Mouse (Mus musculus): ENCODE measurements around the gene Vps33a. TPM values are rescaled to one million over a fixed set of nuclear protein-coding genes. Genes with fewer than 3 reads are reported as not detected.
A peak's percentile ranks its signal among the peaks of the same experiment; 100 is the strongest.

Gene Vps33a
- polyA plus RNA-seq, 1 experiment from 2014 or later, result 28.4 TPM

DNA sequence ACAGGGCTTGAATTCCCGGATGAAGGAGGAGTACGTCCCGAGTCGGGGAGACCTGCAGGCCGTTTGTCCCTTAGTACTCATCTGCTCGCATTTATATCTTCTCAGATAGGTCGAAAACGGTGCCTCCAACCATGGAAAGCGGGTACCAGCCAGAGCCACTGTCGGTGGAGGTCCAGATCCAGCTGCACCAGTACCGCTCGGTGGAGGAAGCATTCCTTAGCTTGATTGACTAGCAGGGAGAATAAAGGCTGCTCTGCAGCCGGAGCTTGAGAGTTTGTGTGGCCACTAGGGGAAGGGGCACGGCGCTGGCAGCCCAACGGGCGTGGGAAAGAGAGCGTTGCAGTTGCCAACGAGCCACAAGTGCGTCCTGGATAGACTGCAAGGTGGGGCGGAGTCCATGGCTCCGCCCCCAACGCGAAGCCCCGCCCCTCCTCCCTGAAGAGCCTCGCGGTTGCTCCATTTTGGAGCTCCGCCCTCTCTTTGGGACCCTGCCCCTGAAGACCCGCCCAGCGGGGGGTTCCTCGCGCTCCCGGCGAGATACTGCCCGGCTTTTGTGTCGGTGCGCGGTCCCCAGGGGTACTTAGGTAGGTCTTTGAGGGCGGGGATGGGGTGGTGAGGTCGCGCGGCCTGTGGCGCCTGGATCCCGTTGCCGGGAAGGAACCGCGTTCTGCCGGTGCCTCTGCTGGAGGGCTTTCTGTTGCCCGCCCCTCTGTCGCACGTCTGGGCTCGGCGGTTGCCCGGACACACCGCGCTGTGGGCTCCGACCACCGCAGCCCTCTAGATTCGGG, 64.7 kb downstream of the Vps33a start:
- 2% methylated on average over 59 of the region's 59 CpGs for WGBS
- Histone ChIP-seq H3K27ac (replicated peaks; ENCODE audit: low read depth, low read length) (no peak overlapping the region), H3K9ac (ENCODE audit: low read length) (peak overlapping the region; percentile 54; the same call in 1 of the 2 replicates)

DNA sequence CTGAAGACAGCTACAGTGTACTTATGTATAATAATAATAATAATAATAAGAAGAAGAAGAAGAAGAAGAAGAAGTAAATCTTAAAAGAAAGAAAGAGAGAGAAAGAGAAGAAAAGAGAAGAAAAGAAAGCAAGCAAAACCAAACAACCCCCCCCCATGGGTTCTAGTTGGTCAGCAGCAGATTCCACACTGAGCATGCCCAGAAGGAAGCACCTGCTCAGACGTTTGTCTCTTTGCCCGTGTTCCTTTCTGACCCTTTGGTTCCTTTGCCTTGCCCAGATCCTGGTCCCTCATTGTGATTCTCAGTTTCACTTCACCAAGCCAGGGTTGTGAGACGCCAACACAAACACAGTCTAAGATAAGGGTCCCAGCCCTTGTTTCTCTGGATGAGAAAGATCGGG, 70.9 kb downstream of the Vps33a start:
- H3K27me3 ChIP-seq (ENCODE audit: control insufficient read depth, insufficient read depth, low read length), result no peaks in the 10 kb centered on the region
- H3K4me1 ChIP-seq (ENCODE audit: control insufficient read depth, insufficient read depth, low read length), result no peaks in the 10 kb centered on the region; the same call in 1 of the 2 replicates
- WGBS, result 82% methylated on average over 4 of the region's 4 CpGs
- no peak overlapping the region for H3K4me3 ChIP-seq (ENCODE audit: low read depth, low read length)
- H3K9ac ChIP-seq (ENCODE audit: low read length), result no peak overlapping the region
- no peaks in the 10 kb centered on the region for H3K36me3 ChIP-seq (ENCODE audit: control insufficient read depth, insufficient read depth, low read length)
- H3K4me2 ChIP-seq (ENCODE audit: low read depth, severe bottlenecking), result no peak overlapping the region
- DNase-seq (ENCODE audit: low spot score), result no peak
- no peaks in the 10 kb centered on the region for H3K9me3 ChIP-seq (ENCODE audit: control insufficient read depth, low read length)
- H3K27ac ChIP-seq (replicated peaks; ENCODE audit: low read depth, low read length), result no peak overlapping the region
- no peak for ATAC-seq (ENCODE audit: insufficient number of reproducible peaks, low FRiP score, low TSS enrichment, low read depth)

More for the DNA sequence above, 64.7 kb downstream of the Vps33a start:
- ATAC-seq (ENCODE audit: insufficient number of reproducible peaks, low FRiP score, low TSS enrichment, low read depth), result peak; percentile 88
- Histone ChIP-seq H3K27me3 (ENCODE audit: control insufficient read depth, insufficient read depth, low read length) (no peaks in the 10 kb centered on the region), H3K4me1 (ENCODE audit: control insufficient read depth, insufficient read depth, low read length) (no peaks in the 10 kb centered on the region), H3K36me3 (ENCODE audit: control insufficient read depth, insufficient read depth, low read length) (no peaks in the 10 kb centered on the region), H3K4me2 (ENCODE audit: low read depth, severe bottlenecking) (peak overlapping the region; percentile 84), H3K4me3 (ENCODE audit: low read depth, low read length) (peak overlapping the region; percentile 57), H3K9me3 (ENCODE audit: control insufficient read depth, low read length) (no peaks in the 10 kb centered on the region)
- DNase-seq (ENCODE audit: low spot score), result peak; percentile 93

DNA sequence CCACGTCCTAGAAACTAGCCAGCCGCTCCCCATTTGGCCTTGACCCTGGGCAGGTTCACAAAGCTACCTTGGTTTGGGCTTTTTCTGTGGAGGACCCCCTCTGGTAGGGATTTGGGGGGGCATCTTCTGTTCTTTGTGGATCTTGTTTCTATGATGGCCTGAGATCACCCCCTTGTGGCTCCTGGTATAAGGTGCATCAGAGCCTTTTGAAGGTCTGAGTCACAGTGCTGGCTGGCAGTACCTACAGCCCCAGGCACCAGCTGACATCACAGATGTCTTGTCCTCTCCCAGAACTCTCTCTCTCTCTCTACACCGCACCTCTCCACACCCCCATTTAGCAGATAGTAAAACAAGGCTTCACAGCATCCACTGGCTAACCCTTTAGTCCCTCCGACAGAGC, 73.1 kb downstream of the Vps33a start:
- DNase-seq (ENCODE audit: low spot score) (no peak), ATAC-seq (ENCODE audit: insufficient number of reproducible peaks, low FRiP score, low TSS enrichment, low read depth) (no peak)
- 32% methylated on average over 4 of the region's 4 CpGs for WGBS

DNA sequence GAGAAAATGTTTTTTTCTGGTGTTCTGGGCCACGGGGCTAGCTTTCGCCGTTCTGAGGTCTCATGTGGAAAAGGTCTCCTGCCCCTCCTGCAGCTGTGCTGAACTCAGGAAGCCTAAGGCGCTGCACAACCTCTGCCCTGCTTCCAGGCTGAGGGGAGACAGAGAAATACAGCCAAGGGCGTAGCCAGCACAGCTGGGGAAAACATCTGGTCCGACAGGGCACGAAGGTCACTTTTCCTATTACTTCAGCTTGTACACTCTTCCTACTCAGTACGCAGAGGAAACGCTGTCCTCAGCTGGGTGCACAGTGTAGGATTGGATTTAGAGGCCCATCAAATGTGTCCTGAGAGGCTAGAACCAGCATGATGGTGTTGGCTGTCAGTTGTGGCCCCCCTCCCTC, 82.9 kb downstream of the Vps33a start:
- WGBS, result 32% methylated on average over 9 of the region's 9 CpGs
- H3K9ac ChIP-seq (ENCODE audit: low read length), result no peak overlapping the region
- ATAC-seq (ENCODE audit: insufficient number of reproducible peaks, low FRiP score, low TSS enrichment, low read depth), result no peak
- no peaks in the 10 kb centered on the region for H3K27me3 ChIP-seq (ENCODE audit: control insufficient read depth, insufficient read depth, low read length)
- H3K4me2 ChIP-seq (ENCODE audit: low read depth, severe bottlenecking), result no peak overlapping the region
- no peak overlapping the region for H3K27ac ChIP-seq (replicated peaks; ENCODE audit: low read depth, low read length)
- no peaks in the 10 kb centered on the region for H3K36me3 ChIP-seq (ENCODE audit: control insufficient read depth, insufficient read depth, low read length)
- peaks cover 11% of the 10 kb centered on the region for H3K4me1 ChIP-seq (ENCODE audit: control insufficient read depth, insufficient read depth, low read length)
- no peak overlapping the region for H3K4me3 ChIP-seq (ENCODE audit: low read depth, low read length)
- H3K9me3 ChIP-seq (ENCODE audit: control insufficient read depth, low read length), result no peaks in the 10 kb centered on the region
- peak; percentile 42 for DNase-seq (ENCODE audit: low spot score)

More for the DNA sequence above, 73.1 kb downstream of the Vps33a start:
- H3K27me3 ChIP-seq (ENCODE audit: control insufficient read depth, insufficient read depth, low read length), result no peaks in the 10 kb centered on the region
- peaks cover 5% of the 10 kb centered on the region for H3K4me1 ChIP-seq (ENCODE audit: control insufficient read depth, insufficient read depth, low read length)
- no peak overlapping the region for H3K9ac ChIP-seq (ENCODE audit: low read length)
- H3K4me2 ChIP-seq (ENCODE audit: low read depth, severe bottlenecking), result no peak overlapping the region
- no peaks in the 10 kb centered on the region for H3K36me3 ChIP-seq (ENCODE audit: control insufficient read depth, insufficient read depth, low read length)
- H3K27ac ChIP-seq (replicated peaks; ENCODE audit: low read depth, low read length), result no peak overlapping the region
- no peaks in the 10 kb centered on the region for H3K9me3 ChIP-seq (ENCODE audit: control insufficient read depth, low read length)
- H3K4me3 ChIP-seq (ENCODE audit: low read depth, low read length), result no peak overlapping the region

DNA sequence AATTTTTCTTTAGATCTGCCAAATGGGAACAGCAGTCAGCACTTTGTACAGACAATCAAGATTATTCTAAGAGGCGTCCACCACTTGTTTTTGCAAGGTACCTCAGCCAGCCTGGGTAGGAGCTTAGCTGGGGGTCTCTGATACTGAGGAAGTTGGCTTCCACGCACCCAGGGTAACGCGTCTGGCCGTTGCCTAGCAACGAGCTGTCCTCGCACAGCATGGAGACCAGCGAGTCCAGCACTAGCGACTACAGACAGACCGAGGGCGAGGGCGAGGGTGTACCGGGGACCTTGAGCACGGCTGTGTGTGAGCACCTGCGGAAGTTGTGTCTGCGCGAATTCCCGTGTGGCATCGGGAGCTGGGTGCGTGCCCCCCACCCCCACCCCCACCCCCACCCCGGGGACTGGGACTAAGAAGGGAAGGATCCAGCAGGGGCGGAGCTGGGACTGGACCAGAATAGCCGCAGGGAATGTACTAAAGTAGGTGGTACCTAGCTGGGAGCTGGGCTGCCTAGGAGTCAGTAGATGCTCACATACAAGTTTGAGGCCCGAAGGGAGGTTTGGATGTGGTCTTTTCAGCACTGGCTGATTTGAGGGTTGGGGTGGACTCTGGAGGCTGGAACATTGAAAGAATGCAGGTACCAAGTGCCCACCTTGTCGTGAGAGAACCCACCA, 83.6 kb downstream of the Vps33a start, which contains the start of the genes Lrrc43 and Il31:
Gene Lrrc43, plus strand, starts transcription at position 194 of the 674 bp plus-strand sequence.
Gene Il31, minus strand, starts transcription at position 378 of the 674 bp plus-strand sequence.
- no peak within 1 kb of the TSS for H3K27ac ChIP-seq (replicated peaks; ENCODE audit: low read depth, low read length)
- H3K4me1 ChIP-seq (ENCODE audit: control insufficient read depth, insufficient read depth, low read length), result peaks cover 11% of the 10 kb centered on the region
- H3K9me3 ChIP-seq (ENCODE audit: control insufficient read depth, low read length), result no peaks in the 10 kb centered on the region
- H3K27me3 ChIP-seq (ENCODE audit: control insufficient read depth, insufficient read depth, low read length), result no peaks in the 10 kb centered on the region
- WGBS, result 9% methylated on average over 25 of the region's 25 CpGs
- H3K36me3 ChIP-seq (ENCODE audit: control insufficient read depth, insufficient read depth, low read length), result no peaks in the 10 kb centered on the region
- H3K9ac ChIP-seq (ENCODE audit: low read length), result no peak within 1 kb of the TSS
- peak; percentile 61 for DNase-seq (ENCODE audit: low spot score)
- H3K4me2 ChIP-seq (ENCODE audit: low read depth, severe bottlenecking), result peak within 1 kb of the TSS; percentile 41
- H3K4me3 ChIP-seq (ENCODE audit: low read depth, low read length), result 0 out of 2 replicates have a peak within 1 kb of the TSS, but pooled peaks have one; percentile 5
- ATAC-seq (ENCODE audit: insufficient number of reproducible peaks, low FRiP score, low TSS enrichment, low read depth), result peak; percentile 54; the same call in 1 of the 2 replicates

DNA sequence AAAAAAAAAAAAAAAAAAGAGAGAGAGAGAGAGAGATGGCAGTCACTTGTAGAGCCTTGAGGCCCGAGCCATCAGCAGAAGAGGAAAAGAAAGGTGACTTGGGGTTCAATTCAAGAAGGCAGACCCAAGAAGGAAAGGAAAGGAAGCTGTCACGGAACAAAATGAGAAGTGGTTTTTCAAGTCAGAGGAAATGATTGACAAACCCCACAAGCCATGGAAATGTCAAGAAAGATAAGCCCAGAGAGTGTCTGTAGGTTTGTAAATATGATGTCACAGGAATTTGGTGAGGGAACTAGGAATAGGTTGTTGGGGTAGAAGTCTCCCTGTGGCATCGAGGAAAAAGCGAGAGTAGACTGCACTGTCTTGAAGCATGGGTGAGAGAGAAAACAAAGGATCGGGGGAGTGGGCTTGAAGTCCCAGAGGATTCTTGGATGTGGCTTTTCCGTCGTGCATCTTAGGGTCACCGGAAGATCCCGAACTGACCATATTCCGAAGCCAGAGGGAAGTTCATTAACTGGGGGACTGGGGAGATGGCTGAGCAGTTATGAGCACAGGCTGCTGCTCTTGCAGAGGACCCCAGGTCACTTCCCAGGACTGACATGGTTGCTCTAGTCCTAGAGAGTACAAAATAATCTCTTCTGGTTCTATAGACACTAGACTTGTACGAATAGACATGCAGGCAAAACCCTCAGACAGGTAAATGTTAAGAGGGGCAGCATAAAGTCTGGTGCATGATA, 85.0 kb downstream of the Vps33a start:
- H3K4me3 ChIP-seq (ENCODE audit: low read depth, low read length), result no peak overlapping the region
- no peak for ATAC-seq (ENCODE audit: insufficient number of reproducible peaks, low FRiP score, low TSS enrichment, low read depth)
- H3K27me3 ChIP-seq (ENCODE audit: control insufficient read depth, insufficient read depth, low read length), result no peaks in the 10 kb centered on the region
- no peak overlapping the region for H3K27ac ChIP-seq (replicated peaks; ENCODE audit: low read depth, low read length)
- no peak overlapping the region for H3K4me2 ChIP-seq (ENCODE audit: low read depth, severe bottlenecking)
- no peak overlapping the region for H3K9ac ChIP-seq (ENCODE audit: low read length)
- no peak for DNase-seq (ENCODE audit: low spot score)
- no peaks in the 10 kb centered on the region for H3K9me3 ChIP-seq (ENCODE audit: control insufficient read depth, low read length)
- peaks cover 11% of the 10 kb centered on the region for H3K4me1 ChIP-seq (ENCODE audit: control insufficient read depth, insufficient read depth, low read length)
- WGBS, result 85% methylated on average over 11 of the region's 11 CpGs
- no peaks in the 10 kb centered on the region for H3K36me3 ChIP-seq (ENCODE audit: control insufficient read depth, insufficient read depth, low read length)

Small RNA genes within 50 kb of the gene (microRNA-seq; reads per million reads assigned to microRNA genes)
- gene Mir7647, result 1.8 reads per million

Other genes with a start within 250 kb of the Vps33a start
- gene Bcl7a, start 229.2 kb downstream of the Vps33a start, polyA plus RNA-seq (2014; fragmentation: Nextera tagmentation; extraction: Ambion mirVana), result 44.4 and 45.2 TPM in 2 replicates
- 19.3 and 21.7 TPM in 2 replicates for gene Mlxip, start 178.2 kb downstream of the Vps33a start, polyA plus RNA-seq (2014; fragmentation: Nextera tagmentation; extraction: Ambion mirVana)
- not detected in 2 replicates for gene Lrrc43, start 83.7 kb downstream of the Vps33a start, polyA plus RNA-seq (2014; fragmentation: Nextera tagmentation; extraction: Ambion mirVana)
- not detected in 2 replicates for gene Il31, start 83.5 kb downstream of the Vps33a start, polyA plus RNA-seq (2014; fragmentation: Nextera tagmentation; extraction: Ambion mirVana)
- 0.23 and 0.60 TPM in 2 replicates for gene B3gnt4, start 62.6 kb downstream of the Vps33a start, polyA plus RNA-seq (2014; fragmentation: Nextera tagmentation; extraction: Ambion mirVana)
- gene Diablo, start 48.9 kb downstream of the Vps33a start, polyA plus RNA-seq (2014; fragmentation: Nextera tagmentation; extraction: Ambion mirVana), result 120 and 124 TPM in 2 replicates
- gene Gm49027, start 47.5 kb downstream of the Vps33a start, polyA plus RNA-seq (2014; fragmentation: Nextera tagmentation; extraction: Ambion mirVana), result 0.14 and 0.55 TPM in 2 replicates
- 37.8 and 44.9 TPM in 2 replicates for gene Clip1, start 111.6 kb upstream of the Vps33a start, polyA plus RNA-seq (2014; fragmentation: Nextera tagmentation; extraction: Ambion mirVana)
- gene Zcchc8, start 148.1 kb upstream of the Vps33a start, polyA plus RNA-seq (2014; fragmentation: Nextera tagmentation; extraction: Ambion mirVana), result 100 and 106 TPM in 2 replicates
- 166 and 167 TPM in 2 replicates for gene Rsrc2, start 176.4 kb upstream of the Vps33a start, polyA plus RNA-seq (2014; fragmentation: Nextera tagmentation; extraction: Ambion mirVana)
- gene Kntc1, start 176.7 kb upstream of the Vps33a start, polyA plus RNA-seq (2014; fragmentation: Nextera tagmentation; extraction: Ambion mirVana), result 38.8 and 47.5 TPM in 2 replicates